ENCODE assay signal across 25 mouse cellular contexts in the genomic region with DNA sequence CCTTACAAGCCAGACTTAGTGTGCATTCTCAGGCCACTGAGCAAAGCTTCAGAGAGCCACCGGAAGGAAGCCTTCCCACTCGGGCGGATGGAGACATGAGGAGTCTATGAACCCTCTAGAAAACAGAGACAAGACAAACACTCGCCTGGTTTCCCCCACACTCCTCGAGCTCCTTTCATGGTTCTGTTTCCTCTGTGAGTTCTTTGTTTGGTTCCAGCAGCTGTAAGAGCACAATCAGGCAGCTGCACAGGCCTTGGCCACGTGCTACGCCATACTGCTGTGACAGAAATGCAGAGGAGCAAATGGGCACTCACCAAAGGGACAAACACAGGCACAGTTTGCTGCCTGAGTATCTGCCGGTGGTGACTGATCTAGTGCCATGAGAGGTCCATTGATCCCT. TPM values are rescaled to one million over a fixed set of nuclear protein-coding genes. Genes with fewer than 3 reads are reported as not detected.
DNase-seq lines count a peak whose midpoint lies in the region; ATAC-seq and TF ChIP-seq lines count a peak whose summit lies in the region.
"Had no signal": no experiment of that assay in that cellular context is flagged by ENCODE, and none has a peak within 500 bp of the region (broad histone marks: within the 10 kb centered on the region; RNA-seq: fewer than 3 reads in every experiment).

No protein-coding gene starts in this region.

- H3K27me3 ChIP-seq in hindbrain, postnatal 0 days (ENCODE audit: insufficient read depth, low read length), result no peaks in the 10 kb centered on the region
- 0 out of 2 replicates have a peak, but pooled peaks cover 3% of the 10 kb centered on the region for H3K27me3 ChIP-seq in hindbrain, embryonic 13.5 days
- H3K27me3 ChIP-seq: limb, embryonic 13.5 days; liver, embryonic 13.5 days; neural tube, embryonic 15.5 days; stomach, embryonic 15.5 days had no signal

- 64% methylated on average over 8 of the region's 8 CpGs for WGBS in hindbrain, postnatal 0 days
- 49% methylated on average over 8 of the region's 8 CpGs for WGBS in hindbrain, embryonic 13.5 days

- H3K4me1 ChIP-seq in hindbrain, postnatal 0 days (ENCODE audit: insufficient read depth, low read length), result no peaks in the 10 kb centered on the region
- peaks cover 5% of the 10 kb centered on the region for H3K4me1 ChIP-seq in hindbrain, embryonic 13.5 days (replicated peaks)
- H3K4me1 ChIP-seq: stomach, embryonic 15.5 days had no signal

- H3K9ac ChIP-seq in hindbrain, postnatal 0 days (replicated peaks; ENCODE audit: low read length), result no peak overlapping the region
- no peak overlapping the region for H3K9ac ChIP-seq in hindbrain, embryonic 13.5 days
- H3K9ac ChIP-seq: heart, embryonic 13.5 days; limb, embryonic 13.5 days; liver, embryonic 13.5 days; lung, embryonic 14.5 days; neural tube, embryonic 15.5 days; stomach, embryonic 15.5 days had no signal

- peak; percentile 14 for DNase-seq in hindbrain, postnatal 0 days (ENCODE audit: low spot score)
- peak; percentile 36 to 51 for DNase-seq in right cerebral cortex, postnatal 10 days (ENCODE audit: low spot score in 2 of 2)
- no peak for DNase-seq in right cerebral cortex, postnatal 25 days
- peak; percentile 53 for DNase-seq in naive thymus-derived CD4-positive, alpha-beta T cell, adult 2 months (ENCODE audit: low read depth)
- peak; percentile 32 for DNase-seq in thymus, postnatal 4 days
- DNase-seq in heart, postnatal 10 days, result no peak
- no peak for DNase-seq in ovary, adult 18-20 months (ENCODE audit: low spot score)
- DNase-seq: adrenal gland, postnatal 14 days; cerebellum, adult 8-10 months; gastrocnemius, adult 2 months; heart, postnatal 36 days; kidney, adult 2 months; kidney, postnatal 10 days; liver, embryonic 13.5 days; lung, embryonic 14.5 days; lung, postnatal 4 days had no signal

- no peak overlapping the region for H3K4me2 ChIP-seq in hindbrain, postnatal 0 days (ENCODE audit: low read depth, low read length)
- H3K4me2 ChIP-seq in hindbrain, embryonic 13.5 days, result no peak overlapping the region
- H3K4me2 ChIP-seq: heart, embryonic 13.5 days; limb, embryonic 13.5 days; liver, embryonic 13.5 days; lung, embryonic 14.5 days; neural tube, embryonic 15.5 days; stomach, embryonic 15.5 days had no signal

- TF ChIP-seq CTCF in hindbrain, postnatal 0 days (IDR thresholded peaks at IDR 0.05; ENCODE audit: low read depth), result no peak

- no peaks in the 10 kb centered on the region for H3K36me3 ChIP-seq in hindbrain, postnatal 0 days (ENCODE audit: insufficient read depth, low read length)
- no peaks in the 10 kb centered on the region for H3K36me3 ChIP-seq in hindbrain, embryonic 13.5 days
- H3K36me3 ChIP-seq: heart, embryonic 13.5 days; limb, embryonic 13.5 days; liver, embryonic 13.5 days; neural tube, embryonic 15.5 days; stomach, embryonic 15.5 days had no signal

- no peaks in the 10 kb centered on the region for H3K9me3 ChIP-seq in hindbrain, postnatal 0 days (ENCODE audit: low read length)
- H3K9me3 ChIP-seq in hindbrain, embryonic 13.5 days, result no peaks in the 10 kb centered on the region
- H3K9me3 ChIP-seq: heart, embryonic 13.5 days; limb, embryonic 13.5 days; liver, embryonic 13.5 days; neural tube, embryonic 15.5 days; stomach, embryonic 15.5 days had no signal

- intact Hi-C loops in heart, postnatal 10 days (cut with DNase I), result loop anchor here (5.0 kb wide), 1 partner anchor 823 kb away; no protein-coding TSS in a partner anchor

- ATAC-seq in hindbrain, postnatal 0 days, result 0 out of 2 replicates have a peak, but pooled peaks have one; percentile 1
- no peak for ATAC-seq in hindbrain, embryonic 13.5 days (ENCODE audit: low FRiP score)

- H3K4me3 ChIP-seq in hindbrain, postnatal 0 days (ENCODE audit: low read length), result no peak overlapping the region
- no peak overlapping the region for H3K4me3 ChIP-seq in hindbrain, embryonic 13.5 days
- H3K4me3 ChIP-seq: gastrocnemius, adult 2 months; heart, embryonic 13.5 days; layer of hippocampus, adult 2 months; limb, embryonic 13.5 days; liver, embryonic 13.5 days; neural tube, embryonic 15.5 days; stomach, embryonic 15.5 days had no signal

- no peak overlapping the region for H3K27ac ChIP-seq in hindbrain, postnatal 0 days
- no peak overlapping the region for H3K27ac ChIP-seq in hindbrain, embryonic 13.5 days
- H3K27ac ChIP-seq: gastrocnemius, adult 2 months; heart, embryonic 13.5 days; layer of hippocampus, adult 2 months; limb, embryonic 13.5 days; liver, embryonic 13.5 days; neural tube, embryonic 15.5 days; stomach, embryonic 15.5 days had no signal

RNA-seq across cellular contexts. Expression of a gene that starts 29.1 kb away (rescaled TPM):
- not detected in 2 replicates for total RNA-seq in hindbrain, postnatal 0 days (2014; rRNA removed)
- not detected in 2 replicates for polyA plus RNA-seq in hindbrain, postnatal 0 days (2015; fragmentation: Nextera tagmentation; extraction: Ambion mirVana)
- polyA plus RNA-seq in hindbrain, embryonic 13.5 days (2015; fragmentation: Nextera tagmentation; extraction: Ambion mirVana), result 0.30 TPM in 1 of 2 replicates, not detected in the other
- not detected for total RNA-seq in heart, postnatal 10 days (2021)
- total RNA-seq: adrenal gland, postnatal 14 days; ES-E14; gastrocnemius, adult 2 months; granulocyte monocyte progenitor cell, adult 5-6 weeks; heart, postnatal 36 days; layer of hippocampus, adult 2 months had no signal
- polyA plus RNA-seq: C2C12; heart, embryonic 13.5 days; limb, embryonic 13.5 days; liver, embryonic 13.5 days; lung, embryonic 14.5 days; neural tube, embryonic 15.5 days; stomach, embryonic 15.5 days had no signal

Comparison
In these comparisons a context has a peak if more than half of its experiments do, and no peak if none do; other contexts are left out.
1. DNase-seq: peak in hindbrain, postnatal 0 days (single experiment), right cerebral cortex, postnatal 10 days (2 of 2), naive thymus-derived CD4-positive, alpha-beta T cell, adult 2 months (single experiment) and thymus, postnatal 4 days (single experiment); none in right cerebral cortex, postnatal 25 days (single experiment), heart, postnatal 10 days (0 of 2) and ovary, adult 18-20 months (single experiment).